Mouse (Mus musculus): ENCODE measurements around the gene Ptgr1. TPM values are rescaled to one million over a fixed set of nuclear protein-coding genes. Genes with fewer than 3 reads are reported as not detected.
A peak's percentile ranks its signal among the peaks of the same experiment; 100 is the strongest.

Ptgr1 gene
- polyA plus RNA-seq (2017; shearing (Covaris generic)), result under 1 TPM in 2 of 3 experiments, not detected in 1; 0.34 to 0.67 TPM

GRCm38 (mm10) chr4:58986540-58987190 is at the start of gene Ptgr1:
Gene Ptgr1, minus strand, starts transcription at chr4:58987119.
- peak; percentile 41 for ATAC-seq

DNA sequence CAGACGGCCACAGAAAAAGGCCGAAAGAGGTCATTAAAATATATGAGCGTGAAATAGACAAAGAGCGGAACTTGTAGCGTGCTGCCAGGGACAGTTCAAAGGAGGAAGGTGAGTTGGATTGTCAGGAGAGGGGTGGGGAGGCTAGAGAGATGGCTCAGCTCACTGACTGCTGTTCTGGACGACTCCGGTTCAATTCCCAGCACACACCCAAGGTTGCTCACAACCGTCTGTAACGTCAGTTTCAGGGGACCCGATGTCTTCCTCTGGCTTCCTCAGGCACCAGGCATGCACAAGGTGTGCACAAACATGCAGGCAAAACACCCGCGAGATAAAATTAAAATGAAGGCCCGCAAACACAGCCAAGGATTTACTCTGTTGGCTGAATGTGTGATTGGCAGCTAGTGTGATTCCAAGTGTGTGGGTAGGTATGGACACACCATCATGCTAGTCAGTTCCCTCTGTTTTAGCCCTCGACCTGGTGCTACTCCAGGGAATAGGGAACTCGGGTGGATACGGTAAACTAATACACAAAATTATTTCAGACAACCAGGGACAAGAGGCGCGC is 48.9 kb upstream of the Ptgr1 start:
- ATAC-seq, result no peak

GRCm38 (mm10) chr4:59034918-59035785 is 48.2 kb upstream of the Ptgr1 start, which contains the start of gene Gng10:
Gene Gng10, plus strand, starts transcription at chr4:59035088.
- peak; percentile 79 for ATAC-seq

GRCm38 (mm10) chr4:59034325-59034917 is 47.5 kb upstream of the Ptgr1 start:
- ATAC-seq, result no peak

DNA sequence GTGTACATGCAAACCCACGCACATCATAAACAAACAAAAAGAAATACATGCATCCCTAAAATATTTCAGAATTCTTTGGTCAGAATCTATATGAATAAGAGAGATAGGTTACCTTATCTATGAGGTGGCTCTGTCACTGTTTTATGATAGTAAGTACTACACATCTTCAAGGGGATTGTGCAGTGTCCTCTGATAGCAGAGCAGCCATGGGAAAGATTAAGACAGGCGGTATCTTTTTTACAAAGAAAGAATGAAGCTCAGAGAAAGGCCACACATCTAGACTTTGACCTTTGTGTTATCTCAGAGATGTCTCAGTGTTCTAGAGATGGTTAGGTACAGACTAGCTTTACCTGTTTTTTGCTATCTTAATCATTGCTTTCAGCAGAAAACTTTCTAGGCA is 30.0 kb upstream of the Ptgr1 start:
- no peak for ATAC-seq

GRCm38 (mm10) chr4:59015181-59015580 is 28.3 kb upstream of the Ptgr1 start:
- ATAC-seq, result no peak

- ATAC-seq, result no peak
Measured at GRCm38 (mm10) chr4:59011446-59011845, 24.5 kb upstream of the Ptgr1 start.

GRCm38 (mm10) chr4:59009696-59010095 is 22.8 kb upstream of the Ptgr1 start:
- no peak for ATAC-seq

DNA sequence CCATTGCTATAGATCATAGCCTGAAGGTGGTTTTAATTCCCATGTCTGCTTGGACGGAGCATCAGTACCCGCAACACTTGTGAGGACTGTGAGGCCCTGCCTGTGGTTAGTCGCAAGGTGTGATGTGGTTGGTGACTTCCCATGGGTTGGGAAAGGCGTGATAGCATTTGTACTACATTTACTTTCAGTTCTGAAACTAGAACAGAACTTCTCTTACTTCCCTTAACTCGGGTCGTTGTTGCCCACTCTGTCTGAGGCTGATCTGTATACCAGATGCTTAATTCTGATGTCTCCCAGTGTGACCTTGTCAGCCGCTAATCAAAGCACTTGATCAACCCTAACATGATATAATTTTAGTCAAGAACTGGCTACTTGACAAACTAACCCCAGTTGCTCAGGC is 22.3 kb upstream of the Ptgr1 start:
- peak; percentile 84 for ATAC-seq

GRCm38 (mm10) chr4:59007974-59008373 is 21.1 kb upstream of the Ptgr1 start:
- no peak for ATAC-seq

GRCm38 (mm10) chr4:59007016-59007415 is 20.1 kb upstream of the Ptgr1 start:
- ATAC-seq, result no peak

DNA sequence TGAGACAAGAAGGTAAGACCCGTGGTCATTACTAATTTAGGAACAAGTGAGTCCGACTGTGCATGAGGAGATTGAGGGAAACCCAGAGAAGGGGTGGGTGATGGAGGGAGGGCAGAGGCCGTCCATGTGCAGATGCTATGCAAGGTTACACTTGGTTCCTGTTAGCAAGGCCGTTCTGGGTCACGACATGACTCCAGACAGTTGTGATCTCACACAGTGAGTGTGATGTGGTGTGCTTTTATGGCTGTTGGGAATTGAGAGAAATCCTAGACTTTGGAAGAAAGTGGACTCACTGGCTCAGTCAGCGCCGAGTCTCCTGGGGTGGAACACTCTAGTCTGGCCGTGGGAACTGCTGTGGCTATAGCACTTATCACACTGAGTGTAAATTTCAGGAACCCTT is 19.3 kb upstream of the Ptgr1 start:
- ATAC-seq, result no peak

DNA sequence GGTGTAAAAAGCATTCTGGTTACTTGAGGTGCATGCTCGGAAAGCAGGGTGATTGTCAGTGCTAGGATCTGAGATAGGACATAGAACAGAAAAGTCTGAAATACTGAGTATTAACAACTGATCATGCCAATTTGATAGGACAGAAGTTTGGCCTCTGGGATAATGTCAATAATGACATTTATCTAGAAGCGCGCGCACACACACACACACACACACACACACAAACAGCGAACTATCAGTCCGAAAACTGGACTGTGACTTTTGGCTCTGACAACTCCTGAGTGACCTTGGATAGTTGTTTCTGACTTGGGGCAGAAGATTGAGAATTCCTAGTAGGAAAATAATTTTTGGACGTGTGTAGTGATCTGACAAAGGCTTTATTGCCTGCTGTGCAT is 16.9 kb upstream of the Ptgr1 start:
- ATAC-seq, result no peak

- ATAC-seq, result peak; percentile 93
Measured at GRCm38 (mm10) chr4:59002948-59003805, 16.3 kb upstream of the Ptgr1 start, which contains the start of gene Gm20503. Gene Gm20503, plus strand, starts transcription at chr4:59003210.

DNA sequence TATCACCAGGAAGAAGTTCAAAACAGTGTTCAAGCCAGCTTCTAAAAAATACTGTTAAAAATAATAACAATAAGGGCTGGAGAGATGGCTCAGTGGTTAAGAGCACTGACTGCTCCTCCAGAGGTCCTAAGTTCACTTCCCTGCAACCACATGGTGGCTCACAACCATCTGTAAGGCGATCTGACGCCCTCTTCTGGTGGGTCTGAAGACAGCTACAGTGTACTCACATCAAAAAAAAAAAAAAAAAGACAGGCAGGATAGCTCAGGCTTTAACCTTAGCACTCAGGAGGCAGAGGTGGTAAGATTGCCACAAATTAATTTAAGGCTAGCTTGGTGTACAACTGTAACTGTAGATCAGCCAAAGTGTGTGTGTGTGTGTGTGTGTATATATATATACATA is 13.7 kb upstream of the Ptgr1 start:
- peak; percentile 11 for ATAC-seq

DNA sequence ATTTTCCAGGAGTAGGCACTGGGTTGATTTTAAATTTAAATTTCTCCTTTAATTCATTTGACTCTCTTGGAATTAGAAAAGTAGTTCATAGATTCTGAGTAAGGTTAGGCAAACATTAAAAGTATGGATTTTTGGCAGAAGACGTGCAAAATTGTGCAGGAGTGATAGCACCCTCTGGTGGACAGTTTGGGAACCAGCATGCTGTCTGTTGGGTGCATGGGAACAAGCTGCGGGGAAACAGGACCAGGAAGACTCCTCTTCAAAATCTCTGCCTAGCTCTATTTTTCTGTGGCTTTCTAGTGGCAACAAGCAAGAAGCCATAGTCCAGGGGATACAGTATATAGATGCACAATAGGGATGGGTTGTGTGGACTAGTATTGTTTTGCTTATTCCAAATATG is 12.8 kb upstream of the Ptgr1 start:
- ATAC-seq, result peak; percentile 37

GRCm38 (mm10) chr4:58998688-58999087 is 11.8 kb upstream of the Ptgr1 start:
- ATAC-seq, result no peak

GRCm38 (mm10) chr4:58997081-58997480 is 10.2 kb upstream of the Ptgr1 start:
- ATAC-seq, result no peak

GRCm38 (mm10) chr4:58995251-58995693 is 8.4 kb upstream of the Ptgr1 start:
- ATAC-seq, result no peak

DNA sequence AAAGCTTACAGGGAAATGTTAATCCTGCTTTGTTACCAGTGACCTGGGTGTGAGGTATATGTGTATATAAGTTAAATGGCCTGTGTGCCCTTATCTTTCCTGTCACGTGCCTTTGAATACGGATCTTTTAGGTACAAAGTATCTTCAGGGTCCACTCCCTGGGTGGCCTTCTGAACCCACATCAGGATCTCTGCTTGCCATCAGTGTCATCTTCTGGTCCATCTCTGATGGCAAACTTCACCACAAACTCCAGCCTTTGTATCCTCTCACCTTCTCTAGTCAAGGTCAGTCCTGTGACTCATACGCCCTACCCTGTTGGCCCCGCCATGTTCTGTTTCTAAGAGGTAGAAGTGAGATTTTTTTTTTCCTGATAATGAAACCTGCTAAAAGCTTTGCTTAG is 7.8 kb upstream of the Ptgr1 start, which contains the start of gene Dnajc25:
Dnajc25 (plus strand) TSS at position 301 of the 400 bp plus-strand sequence.
- ATAC-seq, result no peak

DNA sequence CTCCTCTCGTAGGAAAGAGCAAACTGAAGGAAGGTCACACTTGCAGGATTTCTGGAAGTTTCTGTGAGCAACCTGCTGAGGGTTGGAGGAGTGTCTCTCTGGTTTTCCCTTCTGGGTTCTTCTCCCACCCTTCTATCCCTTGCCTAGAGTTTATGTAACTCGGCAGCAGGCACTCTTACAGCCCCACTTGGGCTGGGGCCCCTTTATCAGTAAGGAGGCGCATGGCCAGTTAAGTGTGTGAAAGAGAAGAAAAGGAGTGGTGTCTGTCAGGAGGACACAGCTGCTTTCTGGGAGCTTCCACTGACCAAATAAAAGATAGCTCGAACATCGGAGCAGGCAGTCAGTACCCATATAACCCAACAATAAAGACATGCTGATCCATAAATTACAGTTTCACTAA is 5.3 kb upstream of the Ptgr1 start:
- no peak for ATAC-seq

All from inflammation-experienced regulatory T-cells, adult 6 months (primary cell).